Mouse (Mus musculus): Measurements from ENCODE around the gene Bcl3.

DNA sequence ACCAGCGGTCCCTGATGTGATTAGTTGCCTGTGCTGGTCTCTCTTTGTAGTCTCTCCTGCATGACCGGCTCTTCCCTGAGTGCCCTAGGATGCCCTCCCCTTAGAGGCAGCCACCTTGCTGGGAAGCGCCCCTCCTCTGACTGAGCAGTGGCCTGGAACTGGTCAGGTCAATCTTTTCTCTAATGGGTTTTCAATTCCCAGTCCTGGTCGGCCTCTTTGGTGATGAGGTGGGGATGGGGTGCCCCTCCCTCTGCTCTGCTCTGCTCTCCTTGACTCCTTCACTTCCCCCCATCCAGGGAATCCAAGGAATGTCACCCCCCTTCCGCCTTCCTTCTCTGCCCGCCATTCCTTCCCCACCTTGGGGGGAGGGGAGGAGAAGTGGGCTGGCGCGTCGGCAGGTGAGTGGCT, 51.6 kb downstream of the Bcl3 start, which contains the start of gene Bcam:
- TF ChIP-seq CTCF (IDR thresholded peaks at IDR 0.05; ENCODE audit: extremely low read depth, insufficient read depth, low read length) (no peak), POLR2A (IDR thresholded peaks at IDR 0.05; ENCODE audit: extremely low read depth, insufficient read depth, low read length) (no peak)

All from cortical plate, adult 2 months (tissue).